Mouse (Mus musculus): ENCODE data around the gene Lypd9. TPM values are rescaled to one million over a fixed set of nuclear protein-coding genes. Genes with fewer than 3 reads are reported as not detected.
"Not testable (repeated sequence)": the region's sequence is repeated elsewhere in the genome, so short reads cannot be mapped to it uniquely, and the experiment has no call there.

Lypd9 gene
- not detected in 2 replicates for polyA plus RNA-seq (2012; rRNA removed)

- DNase-seq (ENCODE audit: low read depth) = no peak
- TF ChIP-seq CTCF (IDR thresholded peaks at IDR 0.05; ENCODE audit: borderline replicate concordance, extremely low read depth, insufficient read depth, insufficient read length) (no peak), POLR2A (IDR thresholded peaks at IDR 0.05; ENCODE audit: borderline replicate concordance, extremely low read depth, insufficient read depth, insufficient read length, poor library complexity, severe bottlenecking) (no peak)
Measured at GRCm38 (mm10) chr11:58452759-58453158, at the start of gene Lypd9. Lypd9 (minus strand) TSS chr11:58452923.

- DNase-seq (ENCODE audit: low read depth) = not testable (repeated sequence)
Measured at GRCm38 (mm10) chr11:58502472-58502871, 49.7 kb upstream of the Lypd9 start, which contains the start of gene Olfr331. Olfr331 (minus strand) TSS chr11:58502572.

- DNase-seq (ENCODE audit: low read depth) = peak; percentile 65
Measured at GRCm38 (mm10) chr11:58499290-58499689, 46.6 kb upstream of the Lypd9 start.

GRCm38 (mm10) chr11:58498761-58499160 lies 46.0 kb upstream of the Lypd9 start:
- TF ChIP-seq POLR2A (IDR thresholded peaks at IDR 0.05; ENCODE audit: borderline replicate concordance, extremely low read depth, insufficient read depth, insufficient read length, poor library complexity, severe bottlenecking) = no peak
- TF ChIP-seq CTCF (IDR thresholded peaks at IDR 0.05; ENCODE audit: borderline replicate concordance, extremely low read depth, insufficient read depth, insufficient read length) = no peak
- no peak for DNase-seq (ENCODE audit: low read depth)

More at GRCm38 (mm10) chr11:58499290-58499689, 46.6 kb upstream of the Lypd9 start:
- peak; percentile 32; the same call in 1 of the 2 replicates for TF ChIP-seq CTCF (IDR thresholded peaks at IDR 0.05; ENCODE audit: borderline replicate concordance, extremely low read depth, insufficient read depth, insufficient read length)
- TF ChIP-seq POLR2A (IDR thresholded peaks at IDR 0.05; ENCODE audit: borderline replicate concordance, extremely low read depth, insufficient read depth, insufficient read length, poor library complexity, severe bottlenecking) = no peak

DNA sequence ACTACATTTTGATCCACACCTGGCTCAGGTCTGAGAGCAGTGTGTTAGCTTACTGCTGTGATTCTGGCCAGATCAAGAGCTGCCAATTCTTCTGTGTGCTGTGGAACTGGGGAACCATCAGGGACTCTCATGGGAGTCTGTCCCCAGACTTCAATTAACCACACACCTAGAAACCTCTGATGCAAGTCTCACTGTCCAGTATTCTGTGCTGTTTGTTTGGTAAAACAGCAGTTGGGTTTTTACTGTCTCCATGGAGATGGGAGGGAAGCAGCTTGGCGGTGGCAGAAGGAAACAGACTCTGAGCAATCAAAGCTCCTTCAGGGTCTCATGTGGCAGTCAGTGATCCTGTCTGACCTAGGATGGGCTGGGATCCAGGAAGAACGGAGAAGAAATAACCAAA lies 39.7 kb upstream of the Lypd9 start, which contains the start of gene Olfr332:
Olfr332 (minus strand) TSS at position 101 of the 400 bp plus-strand sequence.
- DNase-seq (ENCODE audit: low read depth) = no peak
- TF ChIP-seq CTCF (IDR thresholded peaks at IDR 0.05; ENCODE audit: borderline replicate concordance, extremely low read depth, insufficient read depth, insufficient read length) (no peak), POLR2A (IDR thresholded peaks at IDR 0.05; ENCODE audit: borderline replicate concordance, extremely low read depth, insufficient read depth, insufficient read length, poor library complexity, severe bottlenecking) (no peak)

DNA sequence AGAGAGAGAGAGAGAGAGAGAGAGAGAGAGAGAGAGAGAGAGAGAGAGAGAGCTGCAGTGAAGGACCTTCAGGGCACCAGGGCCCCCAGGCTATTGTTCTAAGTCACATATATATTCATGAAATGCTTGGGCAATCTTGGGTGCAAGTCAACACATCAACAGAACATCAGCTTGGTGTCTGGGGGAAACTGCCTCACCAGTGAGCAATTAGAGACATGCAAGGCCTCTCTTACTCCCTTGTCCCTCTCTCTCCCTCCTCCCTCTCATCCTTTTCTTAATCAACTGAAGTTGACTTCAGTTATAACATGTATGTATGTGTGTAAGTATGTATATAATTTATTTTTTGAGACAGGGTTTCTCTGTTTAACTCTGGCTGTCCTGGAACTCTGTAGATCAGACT lies 9.4 kb upstream of the Lypd9 start, which contains the start of gene Olfr30:
Olfr30 (minus strand) TSS at position 101 of the 400 bp plus-strand sequence.
- no peak for TF ChIP-seq CTCF (IDR thresholded peaks at IDR 0.05; ENCODE audit: borderline replicate concordance, extremely low read depth, insufficient read depth, insufficient read length)
- no peak for TF ChIP-seq POLR2A (IDR thresholded peaks at IDR 0.05; ENCODE audit: borderline replicate concordance, extremely low read depth, insufficient read depth, insufficient read length, poor library complexity, severe bottlenecking)

GRCm38 (mm10) chr11:58453592-58453991 lies 869 bp upstream of the Lypd9 start:
- DNase-seq (ENCODE audit: low read depth) = no peak
- TF ChIP-seq POLR2A (IDR thresholded peaks at IDR 0.05; ENCODE audit: borderline replicate concordance, extremely low read depth, insufficient read depth, insufficient read length, poor library complexity, severe bottlenecking) (no peak), CTCF (IDR thresholded peaks at IDR 0.05; ENCODE audit: borderline replicate concordance, extremely low read depth, insufficient read depth, insufficient read length) (no peak)

More for the DNA sequence above, 9.4 kb upstream of the Lypd9 start, which contains the start of gene Olfr30:
- no peak for DNase-seq (ENCODE audit: low read depth)

- TF ChIP-seq POLR2A (IDR thresholded peaks at IDR 0.05; ENCODE audit: borderline replicate concordance, extremely low read depth, insufficient read depth, insufficient read length, poor library complexity, severe bottlenecking) = no peak
- TF ChIP-seq CTCF (IDR thresholded peaks at IDR 0.05; ENCODE audit: borderline replicate concordance, extremely low read depth, insufficient read depth, insufficient read length) = no peak
- peak; percentile 29 for DNase-seq (ENCODE audit: low read depth)
Measured at GRCm38 (mm10) chr11:58437866-58438265, 14.9 kb downstream of the Lypd9 start.

DNA sequence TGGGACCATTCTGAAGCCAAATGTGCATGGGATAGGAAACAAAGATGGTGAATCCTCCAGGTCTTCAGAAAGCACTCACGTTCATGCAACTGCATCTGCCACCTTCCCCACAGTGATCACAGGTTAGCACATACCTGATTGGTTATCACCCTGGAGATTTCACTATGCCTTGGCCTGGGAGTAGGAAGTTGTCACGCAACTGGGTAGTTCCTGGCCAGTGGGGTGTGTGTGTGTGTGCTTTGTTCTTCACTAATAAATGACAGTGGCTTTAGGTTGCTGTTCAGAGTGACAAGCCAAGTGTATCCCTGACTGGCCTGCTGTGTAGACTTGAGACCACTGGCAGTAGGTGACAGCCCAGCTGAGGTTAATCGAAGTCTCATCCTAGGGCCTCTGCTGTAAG lies 20.5 kb downstream of the Lypd9 start, which contains the start of gene Gm12253:
Gm12253 (plus strand) TSS at position 301 of the 400 bp plus-strand sequence.
- TF ChIP-seq POLR2A (IDR thresholded peaks at IDR 0.05; ENCODE audit: borderline replicate concordance, extremely low read depth, insufficient read depth, insufficient read length, poor library complexity, severe bottlenecking) = no peak
- no peak for TF ChIP-seq CTCF (IDR thresholded peaks at IDR 0.05; ENCODE audit: borderline replicate concordance, extremely low read depth, insufficient read depth, insufficient read length)
- DNase-seq (ENCODE audit: low read depth) = no peak

DNA sequence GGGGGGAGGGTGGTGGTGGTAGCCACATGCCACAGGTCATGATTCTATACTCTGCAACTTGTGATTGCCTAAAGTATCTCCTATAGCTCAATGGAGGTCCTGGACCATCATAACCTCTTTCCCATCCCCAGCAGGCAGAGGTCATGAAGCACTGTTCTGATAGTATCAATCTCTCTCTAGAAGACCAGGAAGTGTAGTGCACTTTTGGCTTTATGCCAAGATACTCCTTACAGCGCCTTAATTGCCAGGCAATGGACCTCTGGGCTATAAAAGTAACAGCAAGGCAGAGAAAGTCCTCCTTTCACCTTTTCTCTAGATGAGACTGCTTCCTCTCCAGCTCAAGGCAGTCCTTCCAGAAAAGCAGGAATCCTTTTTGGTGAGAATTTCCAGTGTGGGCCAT lies 31.9 kb downstream of the Lypd9 start, which contains the start of gene 1810065E05Rik:
1810065E05Rik (plus strand) TSS at position 297 of the 400 bp plus-strand sequence.
- no peak for DNase-seq (ENCODE audit: low read depth)
- no peak for TF ChIP-seq CTCF (IDR thresholded peaks at IDR 0.05; ENCODE audit: borderline replicate concordance, extremely low read depth, insufficient read depth, insufficient read length)
- no peak for TF ChIP-seq POLR2A (IDR thresholded peaks at IDR 0.05; ENCODE audit: borderline replicate concordance, extremely low read depth, insufficient read depth, insufficient read length, poor library complexity, severe bottlenecking)

DNA sequence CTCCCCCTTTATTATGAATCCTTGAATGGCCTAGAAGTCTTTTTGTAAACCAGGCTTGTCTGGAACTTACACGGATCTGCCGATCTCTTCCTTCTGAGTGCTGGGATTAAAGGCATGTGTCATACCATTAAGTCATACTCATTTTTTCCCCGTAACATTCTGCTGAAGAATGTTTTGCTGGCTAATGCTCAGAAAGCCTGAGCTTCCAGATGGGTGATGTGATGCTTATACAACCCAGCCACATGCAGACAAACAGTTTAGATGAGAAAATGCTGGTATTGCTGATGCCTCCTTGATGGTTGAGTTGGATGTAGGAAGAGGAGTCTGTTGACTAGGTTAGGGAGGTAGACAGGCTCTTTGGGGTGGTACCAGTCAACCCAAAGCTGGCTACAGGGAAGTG lies 34.4 kb downstream of the Lypd9 start:
- no peak for TF ChIP-seq CTCF (IDR thresholded peaks at IDR 0.05; ENCODE audit: borderline replicate concordance, extremely low read depth, insufficient read depth, insufficient read length)
- no peak for TF ChIP-seq POLR2A (IDR thresholded peaks at IDR 0.05; ENCODE audit: borderline replicate concordance, extremely low read depth, insufficient read depth, insufficient read length, poor library complexity, severe bottlenecking)
- DNase-seq (ENCODE audit: low read depth) = no peak

DNA sequence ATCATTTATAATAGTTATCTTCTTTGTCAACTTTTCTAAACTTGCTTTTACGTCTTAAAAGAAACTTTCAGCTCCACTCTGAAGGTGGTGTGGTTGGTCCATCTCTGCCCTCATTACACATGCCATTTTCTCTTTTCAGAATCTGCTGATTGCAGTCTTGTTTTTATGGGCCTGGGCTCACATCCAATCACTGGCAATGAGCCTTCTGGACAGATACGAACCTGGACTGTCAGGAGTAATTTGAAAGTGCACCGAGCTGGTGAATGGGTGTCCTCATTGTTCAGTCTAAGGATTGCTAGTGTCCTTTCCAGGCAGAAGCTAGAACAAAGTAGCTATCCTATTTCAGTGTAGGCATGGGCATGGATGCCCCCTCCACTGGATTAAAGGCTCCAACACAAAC lies 44.7 kb downstream of the Lypd9 start:
- DNase-seq (ENCODE audit: low read depth) = peak; percentile 59
- TF ChIP-seq POLR2A (IDR thresholded peaks at IDR 0.05; ENCODE audit: borderline replicate concordance, extremely low read depth, insufficient read depth, insufficient read length, poor library complexity, severe bottlenecking) (no peak), CTCF (IDR thresholded peaks at IDR 0.05; ENCODE audit: borderline replicate concordance, extremely low read depth, insufficient read depth, insufficient read length) (no peak)

All from brain, embryonic 14.5 days (tissue).